Mouse (Mus musculus) thymus, postnatal 0 days (tissue): ENCODE measurements around the gene Cpne5. TPM values are rescaled to one million over a fixed set of nuclear protein-coding genes. Genes with fewer than 3 reads are reported as not detected.
"Not testable (repeated sequence)": the region's sequence is repeated elsewhere in the genome, so short reads cannot be mapped to it uniquely, and the experiment has no call there.

Experiments used
- DNase-seq: peaks from one replicate; pipeline ENCODE4 v3.0.0-alpha.2; 2015; ENCODE audit warnings: low spot score
- polyA plus RNA-seq: library from polyadenylated mRNA; unstranded; fragments of >200 nt; fragmentation: Nextera tagmentation; extraction: Ambion mirVana; gene quantifications from 2 replicates; pipeline ENCODE4 v1.2.1, GENCODE M21; 2015

Cpne5 gene
- polyA plus RNA-seq, 1 experiment from 2014 or later: 3.0 TPM

GRCm38 (mm10) chr17:29141577-29141976, 96.4 kb downstream of the Cpne5 start:
- DNase-seq: no peak

GRCm38 (mm10) chr17:29137906-29138305, 100.1 kb downstream of the Cpne5 start:
- no peak for DNase-seq

GRCm38 (mm10) chr17:29136236-29136635, 101.7 kb downstream of the Cpne5 start:
- no peak for DNase-seq

DNA sequence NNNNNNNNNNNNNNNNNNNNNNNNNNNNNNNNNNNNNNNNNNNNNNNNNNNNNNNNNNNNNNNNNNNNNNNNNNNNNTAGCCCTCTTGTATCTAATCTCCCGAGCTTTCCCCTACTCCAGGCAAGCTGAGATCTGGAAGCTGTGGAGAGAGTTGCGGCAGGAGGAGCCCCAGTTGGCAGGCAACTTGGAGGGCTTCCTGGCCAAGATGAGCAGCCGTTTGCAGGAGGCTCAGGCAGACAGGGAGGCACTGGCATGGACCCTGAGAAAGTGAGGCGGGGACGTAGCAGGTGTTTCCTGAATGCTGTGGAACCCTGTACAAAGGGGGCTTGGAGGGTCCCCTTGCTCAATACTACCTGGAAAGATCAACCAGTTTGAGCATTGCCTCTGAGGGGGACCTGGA, 102.9 kb downstream of the Cpne5 start:
- DNase-seq: peak; percentile 46

DNA sequence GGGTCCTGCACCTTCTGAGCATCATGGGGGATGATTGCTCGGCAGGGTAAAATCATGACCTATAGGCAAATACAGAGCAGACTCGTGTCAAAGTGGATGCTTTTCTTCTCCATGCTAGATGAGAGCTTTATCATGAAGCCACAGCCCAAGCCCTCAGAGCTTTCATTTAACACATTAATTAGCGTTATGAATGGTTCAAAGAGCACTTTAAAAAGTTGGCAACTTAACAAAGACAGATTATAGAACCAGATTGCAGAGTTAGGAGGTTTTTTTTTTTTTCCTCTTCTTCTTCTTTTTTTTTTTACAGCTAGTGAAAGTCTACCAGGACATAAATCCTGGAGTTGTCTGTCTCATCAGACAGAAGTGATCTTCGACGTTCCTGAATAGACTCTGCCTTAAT, 108.6 kb downstream of the Cpne5 start:
- DNase-seq: no peak

GRCm38 (mm10) chr17:29126561-29126960, 111.4 kb downstream of the Cpne5 start:
- no peak for DNase-seq

DNA sequence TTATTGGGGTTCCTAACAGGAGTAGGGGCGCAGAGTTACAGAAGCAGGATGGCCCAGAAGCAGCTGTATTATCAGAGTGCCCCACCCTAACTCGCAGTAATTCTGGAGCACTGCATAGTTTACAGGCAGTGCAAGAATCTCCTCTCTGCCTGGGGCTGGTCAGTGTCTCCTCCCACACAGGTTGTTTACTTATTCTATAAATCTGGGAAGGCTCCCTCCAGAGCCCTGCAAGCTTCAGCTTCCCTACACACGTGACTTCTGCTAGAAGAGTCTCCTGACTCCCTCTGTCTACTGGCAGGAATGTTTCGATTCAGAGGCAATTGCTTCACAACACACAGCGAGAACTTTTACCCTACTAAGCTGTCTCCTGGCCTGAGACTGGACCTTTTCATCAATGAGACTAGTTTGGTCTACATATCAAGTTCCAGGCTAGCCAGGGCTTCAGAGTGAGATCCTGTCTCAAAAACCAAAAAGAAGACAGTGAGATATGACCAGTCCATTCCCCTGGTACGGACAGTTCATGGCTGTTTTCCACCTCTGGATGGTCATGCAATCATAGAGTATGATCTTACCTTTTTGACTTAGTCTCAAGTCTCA, 114.3 kb downstream of the Cpne5 start:
- no peak for DNase-seq

DNA sequence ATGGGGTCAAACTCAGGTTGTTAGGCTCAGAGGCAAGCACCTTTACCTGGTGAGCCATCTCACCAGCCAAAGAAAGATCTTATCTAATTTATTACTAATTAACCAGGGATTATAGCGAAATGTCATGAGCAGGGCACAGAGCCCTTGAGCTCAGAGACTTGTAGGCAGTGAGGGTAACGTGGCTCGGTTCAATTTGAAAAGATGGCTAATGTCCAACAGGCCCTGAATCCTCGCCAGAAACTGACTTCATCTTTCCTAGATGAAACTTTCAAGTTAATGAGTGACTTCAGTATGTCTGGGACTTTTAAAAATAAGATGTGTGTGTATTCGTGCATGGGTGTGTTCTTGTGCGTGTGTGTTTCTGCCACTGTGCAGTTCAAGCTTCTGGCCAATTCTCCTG, 115.2 kb downstream of the Cpne5 start:
- DNase-seq: no peak

GRCm38 (mm10) chr17:29120666-29121065, 117.3 kb downstream of the Cpne5 start:
- DNase-seq: no peak

- peak; percentile 53 for DNase-seq
Measured at GRCm38 (mm10) chr17:29118057-29118456, 119.9 kb downstream of the Cpne5 start.

DNA sequence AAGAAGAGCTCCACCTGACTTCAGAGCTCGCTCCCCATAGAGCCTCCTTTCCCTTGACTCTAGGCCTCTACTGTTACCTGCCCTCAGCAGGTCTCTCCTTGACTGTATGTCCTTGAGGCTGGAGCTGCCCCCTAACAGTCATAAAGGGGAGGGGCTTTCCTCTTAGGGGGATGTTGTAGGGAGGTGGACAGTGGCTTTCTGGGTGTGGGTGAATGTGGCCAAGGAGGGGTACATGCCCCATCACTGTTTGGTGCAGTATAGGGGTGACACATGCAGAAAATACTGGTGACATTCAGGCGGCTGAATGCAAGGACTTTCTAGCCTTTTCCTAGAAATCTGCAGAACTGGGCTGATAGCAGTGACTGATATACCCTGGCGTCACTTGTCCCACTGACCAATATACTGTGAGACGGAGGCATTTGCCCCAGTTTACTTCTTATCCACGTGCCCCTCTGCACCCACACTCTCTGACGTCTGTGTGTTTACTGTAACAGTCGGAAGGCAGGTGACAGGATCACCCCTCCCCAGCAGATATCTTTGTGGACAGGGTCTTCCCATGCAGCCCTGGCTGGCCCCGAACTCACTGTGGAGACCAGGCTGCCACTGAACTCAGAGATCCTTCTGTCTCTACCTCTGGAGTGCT, 120.8 kb downstream of the Cpne5 start:
- no peak for DNase-seq

DNA sequence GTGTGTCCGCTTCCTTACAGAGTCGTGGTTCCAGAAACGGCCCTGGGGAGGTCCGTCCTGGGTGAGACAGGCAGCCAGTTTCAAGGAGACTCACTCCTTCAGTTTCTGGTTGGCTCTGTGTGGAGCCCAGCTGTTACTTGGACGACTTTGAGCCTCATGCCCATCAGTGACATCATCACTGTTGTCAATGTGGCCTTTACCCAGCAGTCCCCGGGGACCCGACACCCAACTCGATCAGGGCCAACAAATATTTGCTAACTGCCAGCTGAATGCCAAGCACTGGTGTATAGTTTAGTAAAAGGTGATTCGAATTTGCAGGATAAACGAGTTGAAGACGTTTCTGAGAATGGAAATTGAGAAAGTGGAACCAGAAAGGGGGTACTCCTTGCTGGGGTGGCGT, 121.9 kb downstream of the Cpne5 start:
- no peak for DNase-seq

GRCm38 (mm10) chr17:29113591-29114352, 124.2 kb downstream of the Cpne5 start, which contains the start of gene Rab44:
Rab44 (plus strand) TSS chr17:29114145.
- DNase-seq: no peak

- DNase-seq: no peak
Measured at GRCm38 (mm10) chr17:29111332-29111731, 126.6 kb downstream of the Cpne5 start.

- DNase-seq: not testable (repeated sequence)
Measured at GRCm38 (mm10) chr17:29110356-29110755, 127.6 kb downstream of the Cpne5 start.

Other genes starting within 250 kb of the Cpne5 start
- 95.4 and 121 TPM in 2 replicates for gene Stk38, start 230.2 kb downstream of the Cpne5 start, polyA plus RNA-seq
- gene Srsf3, start 205.5 kb downstream of the Cpne5 start, polyA plus RNA-seq: 723 and 729 TPM in 2 replicates
- 39.3 and 39.7 TPM in 2 replicates for gene Cdkn1a, start 147.2 kb downstream of the Cpne5 start, polyA plus RNA-seq
- gene Rab44, start 124.0 kb downstream of the Cpne5 start, polyA plus RNA-seq: 4.9 and 5.4 TPM in 2 replicates
- 118 and 133 TPM in 2 replicates for gene Ppil1, start 26.0 kb upstream of the Cpne5 start, polyA plus RNA-seq
- gene BC004004, start 30.6 kb upstream of the Cpne5 start, polyA plus RNA-seq: 92.2 and 95.2 TPM in 2 replicates
- gene Pi16, start 79.5 kb upstream of the Cpne5 start, polyA plus RNA-seq: 3.7 and 4.4 TPM in 2 replicates
- gene Mtch1, start 109.8 kb upstream of the Cpne5 start, polyA plus RNA-seq: 144 and 154 TPM in 2 replicates
- gene Fgd2, start 122.7 kb upstream of the Cpne5 start, polyA plus RNA-seq: 6.8 and 7.2 TPM in 2 replicates